Mouse (Mus musculus): Measurements from ENCODE around the gene Vmn2r107.

Vmn2r107 gene

DNA sequence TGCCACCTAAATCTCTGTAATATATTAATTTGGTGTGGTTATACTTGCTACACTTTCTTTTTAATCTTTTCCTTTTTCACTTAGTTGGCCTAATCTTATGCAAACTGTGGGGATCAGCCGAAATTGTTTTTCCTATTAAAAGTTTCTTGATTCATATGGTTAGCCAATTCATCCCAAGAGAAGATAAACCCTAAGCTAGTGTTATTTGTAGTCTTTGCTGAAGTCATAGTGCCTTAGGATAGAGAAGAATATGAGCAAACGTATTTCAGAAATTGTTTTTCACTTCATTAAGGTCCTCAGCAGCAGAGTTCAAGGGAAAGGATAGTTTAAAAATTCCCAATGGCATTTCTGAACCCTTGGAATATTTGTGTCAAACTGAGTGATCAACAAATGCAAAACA is at the start of gene Vmn2r107:
Vmn2r107 (plus strand) TSS at position 301 of the 400 bp plus-strand sequence.
- DNase-seq = no peak

DNA sequence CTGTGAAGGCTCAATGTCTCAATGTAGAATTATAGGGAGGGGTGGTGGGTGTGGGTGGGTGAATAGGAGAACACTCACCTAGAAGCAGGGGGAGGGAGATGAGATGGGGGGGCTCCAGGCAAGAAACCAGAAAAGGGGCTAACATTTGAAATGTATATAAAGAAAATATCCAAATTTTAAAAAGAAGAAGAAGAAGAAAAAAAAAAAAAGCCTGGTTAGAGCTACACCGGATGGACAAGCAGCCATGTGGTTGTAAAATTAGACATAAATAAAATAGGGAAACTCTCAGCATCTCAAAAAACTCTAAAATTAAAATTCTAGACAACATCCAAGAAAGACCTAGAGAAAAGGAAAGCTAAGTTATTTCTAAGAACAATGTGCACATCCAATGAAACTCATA is 39.3 kb upstream of the Vmn2r107 start:
- DNase-seq = no peak

DNA sequence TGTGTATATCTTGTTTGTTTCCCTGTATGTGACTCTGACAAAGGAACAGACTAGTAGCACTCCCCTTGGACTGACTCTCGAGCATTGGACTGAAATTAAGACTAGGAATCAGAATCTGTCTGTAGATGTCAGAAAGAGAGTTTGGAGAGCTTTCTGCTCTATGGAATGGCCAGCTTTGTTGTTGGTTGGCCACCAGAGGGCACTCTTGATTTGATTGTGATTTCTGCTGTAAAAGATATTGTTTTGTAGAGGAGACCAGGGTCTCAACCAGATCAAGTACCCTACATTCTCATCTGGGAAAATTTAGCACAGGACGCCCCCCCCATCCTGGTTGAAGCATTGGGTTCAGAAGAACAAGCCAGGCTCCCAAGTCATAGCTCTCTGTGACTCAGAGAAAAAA is 54.1 kb downstream of the Vmn2r107 start:
- no peak for DNase-seq

DNA sequence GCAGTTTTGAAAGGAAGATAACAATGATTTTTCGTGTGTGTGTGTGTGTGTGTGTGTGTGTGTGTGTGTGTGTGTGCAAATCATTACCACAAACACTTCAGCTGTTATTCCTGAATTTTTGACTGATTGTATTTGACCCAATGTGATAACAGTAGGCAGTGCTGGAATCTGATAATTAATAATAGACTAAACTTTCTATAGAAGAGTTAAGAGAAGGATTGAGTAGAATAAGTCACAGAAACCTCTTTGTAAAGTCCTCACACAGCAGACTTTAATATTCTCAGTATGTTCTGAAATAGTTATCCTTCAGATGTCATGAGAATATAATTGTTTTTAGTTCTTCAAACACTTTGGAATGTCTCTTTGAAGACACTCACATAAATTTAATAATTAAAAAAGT is 68.8 kb downstream of the Vmn2r107 start, which contains the start of gene Vmn1r224:
Vmn1r224 (plus strand) TSS at position 301 of the 400 bp plus-strand sequence.
- no peak for DNase-seq

All from cerebellum, adult 8-10 months (tissue).